Mouse (Mus musculus): ENCODE measurements around the gene Commd2. TPM values are rescaled to one million over a fixed set of nuclear protein-coding genes. Genes with fewer than 3 reads are reported as not detected.

Commd2 gene
- total RNA-seq, 2 experiments from 2014 or later: 20.9 to 21.6 TPM

- Histone ChIP-seq H3K27ac (no peak overlapping the region), H3K4me3 (no peak overlapping the region)
- TF ChIP-seq CTCF (conservative IDR thresholded peaks at IDR 0.05): no peak
- DNase-seq (ENCODE audit: low spot score in 2 of 2): no peak
Observed at GRCm38 (mm10) chr3:57603891-57604617, 47.5 kb downstream of the Commd2 start.

- no peak overlapping the region for H3K27ac ChIP-seq
- no peak for DNase-seq (ENCODE audit: low spot score in 2 of 2)
- no peak for TF ChIP-seq CTCF (conservative IDR thresholded peaks at IDR 0.05)
Observed at GRCm38 (mm10) chr3:57602610-57603009, 48.9 kb downstream of the Commd2 start.

GRCm38 (mm10) chr3:57596566-57596965, 54.9 kb downstream of the Commd2 start:
- TF ChIP-seq CTCF (conservative IDR thresholded peaks at IDR 0.05): no peak
- no peak overlapping the region for H3K27ac ChIP-seq
- no peak overlapping the region for H3K4me3 ChIP-seq
- no peak for DNase-seq (ENCODE audit: low spot score in 2 of 2)

More at GRCm38 (mm10) chr3:57602610-57603009, 48.9 kb downstream of the Commd2 start:
- H3K4me3 ChIP-seq: no peak overlapping the region

- H3K4me3 ChIP-seq: no peak overlapping the region
- H3K27ac ChIP-seq: no peak overlapping the region
- DNase-seq (ENCODE audit: low spot score in 2 of 2): no peak
- TF ChIP-seq CTCF (conservative IDR thresholded peaks at IDR 0.05): no peak
Observed at GRCm38 (mm10) chr3:57595506-57595905, 56.0 kb downstream of the Commd2 start.

Small RNA genes within 50 kb of the gene (microRNA-seq; reads per million reads assigned to microRNA genes)
- gene Mir6377: 0 reads per million in 2 experiments

Other genes with a start within 250 kb of the Commd2 start
- gene Tm4sf4, start 226.4 kb downstream of the Commd2 start, total RNA-seq (2021): not detected
- 10 to 100 TPM; 12.7 to 12.9 TPM for gene Wwtr1, start 75.8 kb downstream of the Commd2 start, total RNA-seq (2021)
- gene Ankub1, start 41.1 kb upstream of the Commd2 start, total RNA-seq (2021): 1 to 10 TPM; 2.1 TPM
- gene Rnf13, start 84.3 kb upstream of the Commd2 start, total RNA-seq (2021): 10 to 100 TPM; 85.5 to 85.9 TPM
- gene Pfn2, start 196.4 kb upstream of the Commd2 start, total RNA-seq (2021): 100 to 1,000 TPM; 533 to 535 TPM